Mouse (Mus musculus): Measurements from ENCODE around the gene Igf1r.

Igf1r gene

DNA sequence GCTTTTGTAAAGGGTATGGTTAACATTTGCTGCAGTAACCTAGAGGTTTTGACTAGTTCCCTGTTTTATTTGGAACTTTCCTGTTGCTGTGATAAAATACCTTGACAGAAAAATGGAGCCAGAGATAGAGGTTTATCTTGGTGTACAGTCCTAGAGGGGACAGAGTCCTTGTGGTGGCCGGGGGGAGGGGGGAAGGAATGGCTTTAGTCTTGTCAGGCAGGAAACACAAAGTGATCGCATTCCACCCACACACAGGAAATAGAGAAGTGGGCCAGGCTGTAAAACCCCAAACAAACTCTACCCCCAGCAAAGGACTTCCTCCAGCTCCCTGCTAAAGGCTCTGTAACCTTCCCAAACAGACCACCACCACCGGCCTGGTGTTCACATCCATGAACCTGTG, 211.4 kb downstream of the Igf1r start:
- DNase-seq (ENCODE audit: low read depth, low spot score): no peak

DNA sequence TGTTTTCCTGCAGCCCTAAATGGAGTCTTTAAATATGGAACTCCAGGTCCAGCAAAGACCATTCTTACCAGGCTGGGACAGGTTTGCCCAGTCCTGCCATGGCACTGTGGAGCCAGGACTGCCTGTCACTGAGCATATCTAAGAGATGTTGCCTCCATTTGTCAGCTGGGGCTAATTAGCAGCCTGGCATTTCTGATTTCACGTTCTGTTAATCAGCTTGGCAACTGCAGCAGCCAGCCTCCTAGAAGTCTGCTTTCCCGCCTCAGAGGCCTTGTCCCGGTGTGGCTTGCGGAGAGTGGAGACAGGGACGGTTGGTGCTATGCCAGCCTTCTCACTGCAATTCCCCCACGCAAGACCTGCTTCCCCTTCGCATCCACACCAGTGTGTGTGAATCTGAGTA, 220.1 kb downstream of the Igf1r start:
- DNase-seq (ENCODE audit: low read depth, low spot score): no peak

DNA sequence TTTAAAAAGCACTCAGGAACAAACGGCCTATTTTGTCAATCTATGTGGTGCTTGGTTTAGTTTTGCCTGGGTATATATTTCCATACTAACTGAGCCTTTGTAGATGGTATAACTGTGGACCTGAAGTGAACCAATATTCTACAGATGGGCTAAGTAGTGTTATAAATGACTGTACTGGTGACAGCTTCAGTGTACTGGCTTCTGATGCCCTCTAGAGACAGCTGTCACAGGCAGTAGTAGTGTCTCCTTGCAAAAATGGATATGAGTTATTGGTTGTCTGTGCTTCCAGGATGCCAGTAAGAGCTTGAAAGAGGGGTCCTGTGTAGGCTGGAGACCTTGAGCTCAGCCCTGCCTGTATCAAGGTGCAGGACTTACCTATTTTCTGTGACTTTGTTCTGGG, 227.0 kb downstream of the Igf1r start:
- DNase-seq (ENCODE audit: low read depth, low spot score): no peak

DNA sequence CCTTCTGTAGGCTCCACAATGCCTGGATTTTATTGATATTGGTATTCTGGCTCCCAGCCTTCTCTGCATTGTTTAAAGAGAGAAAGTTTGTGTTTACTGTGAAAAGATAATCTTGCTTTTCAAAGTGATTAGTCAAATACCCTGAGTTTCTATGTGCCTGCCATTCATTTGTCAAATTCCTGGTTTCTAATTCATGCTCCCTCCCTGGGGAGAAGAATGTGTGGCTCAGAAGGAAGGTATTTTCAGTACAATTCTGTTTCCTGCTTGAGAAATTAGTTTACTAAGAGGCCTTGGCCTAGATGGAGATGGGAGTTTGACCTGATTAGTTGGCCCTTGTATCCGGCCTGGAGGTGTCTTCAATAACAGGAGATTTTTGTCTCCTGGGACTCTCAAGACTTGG, 228.5 kb downstream of the Igf1r start:
- DNase-seq (ENCODE audit: low read depth, low spot score): no peak

DNA sequence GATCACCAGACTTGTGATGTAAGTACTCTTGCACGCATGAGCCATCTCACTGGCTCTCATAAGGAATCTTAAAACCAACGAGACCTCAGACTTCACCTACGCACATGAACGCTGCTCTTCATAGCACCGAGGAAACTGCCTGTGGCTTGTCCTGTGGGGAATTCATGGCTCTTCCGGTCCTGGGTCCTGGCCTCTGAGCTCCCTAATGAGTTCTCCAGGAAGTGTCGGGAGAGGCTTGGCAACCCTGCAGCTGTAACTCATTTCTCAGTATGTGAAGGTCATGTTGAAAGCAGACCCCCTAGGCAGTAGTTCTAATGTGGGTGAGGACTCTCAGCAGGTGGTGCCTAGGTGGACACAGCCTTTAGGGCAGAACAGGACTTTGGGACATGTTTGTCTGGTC, 229.4 kb downstream of the Igf1r start:
- peak; percentile 22 for DNase-seq (ENCODE audit: low read depth, low spot score)

DNA sequence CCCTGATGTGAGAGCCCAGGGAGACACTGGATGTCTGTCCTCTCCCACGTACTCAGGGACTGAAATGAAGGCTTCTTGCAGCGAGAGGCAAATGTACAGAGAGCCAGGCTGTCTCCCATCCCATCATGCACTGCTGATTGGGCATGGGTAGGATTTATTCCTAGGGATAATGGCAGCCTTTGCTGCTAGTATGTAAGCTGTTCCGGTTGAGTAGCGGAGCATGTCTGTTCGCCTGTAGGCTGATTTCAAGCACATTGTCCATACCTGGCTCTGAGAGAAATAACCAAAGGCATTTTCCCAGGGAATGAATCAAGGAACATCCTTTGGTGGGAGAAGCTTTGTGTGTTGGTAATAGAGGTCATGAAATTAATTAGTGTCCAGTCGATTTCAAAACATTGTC, 230.1 kb downstream of the Igf1r start:
- no peak for DNase-seq (ENCODE audit: low read depth, low spot score)

DNA sequence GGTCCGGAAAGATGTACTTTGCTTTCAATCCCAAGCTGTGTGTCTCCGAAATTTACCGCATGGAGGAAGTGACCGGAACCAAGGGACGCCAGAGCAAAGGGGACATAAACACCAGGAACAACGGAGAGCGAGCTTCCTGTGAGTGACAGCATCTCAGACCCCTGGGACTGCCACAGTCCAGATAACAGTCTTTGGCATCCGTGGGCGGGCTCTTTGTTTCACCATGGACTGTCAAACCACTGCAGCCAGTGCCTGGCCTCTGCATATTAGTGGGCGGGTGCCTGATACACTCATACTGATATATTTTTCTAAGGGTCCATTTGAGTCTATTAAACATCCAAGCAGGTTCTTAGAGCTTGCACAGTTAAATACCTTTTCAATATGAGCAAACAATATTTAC, 230.8 kb downstream of the Igf1r start:
- DNase-seq (ENCODE audit: low read depth, low spot score): no peak

DNA sequence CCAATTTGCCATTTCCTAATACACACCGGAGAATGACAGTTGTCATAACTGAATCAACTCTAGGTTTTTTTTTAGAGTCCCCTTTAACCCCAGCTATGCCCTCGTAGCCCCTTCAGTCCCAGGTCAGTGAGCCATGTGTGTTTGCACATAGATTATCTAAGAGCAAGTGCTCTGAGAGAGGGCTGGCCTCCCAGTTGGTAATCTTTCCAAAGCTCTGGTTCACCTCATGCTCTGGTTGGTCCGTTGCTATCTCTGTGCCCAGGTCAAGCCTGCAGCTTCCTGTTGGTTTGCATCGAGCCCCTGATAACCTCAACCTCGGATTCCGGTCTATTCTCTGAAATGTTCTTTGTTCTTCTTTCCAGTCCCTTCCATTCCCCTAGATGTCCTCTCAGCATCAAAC, 236.6 kb downstream of the Igf1r start:
- DNase-seq (ENCODE audit: low read depth, low spot score): no peak

DNA sequence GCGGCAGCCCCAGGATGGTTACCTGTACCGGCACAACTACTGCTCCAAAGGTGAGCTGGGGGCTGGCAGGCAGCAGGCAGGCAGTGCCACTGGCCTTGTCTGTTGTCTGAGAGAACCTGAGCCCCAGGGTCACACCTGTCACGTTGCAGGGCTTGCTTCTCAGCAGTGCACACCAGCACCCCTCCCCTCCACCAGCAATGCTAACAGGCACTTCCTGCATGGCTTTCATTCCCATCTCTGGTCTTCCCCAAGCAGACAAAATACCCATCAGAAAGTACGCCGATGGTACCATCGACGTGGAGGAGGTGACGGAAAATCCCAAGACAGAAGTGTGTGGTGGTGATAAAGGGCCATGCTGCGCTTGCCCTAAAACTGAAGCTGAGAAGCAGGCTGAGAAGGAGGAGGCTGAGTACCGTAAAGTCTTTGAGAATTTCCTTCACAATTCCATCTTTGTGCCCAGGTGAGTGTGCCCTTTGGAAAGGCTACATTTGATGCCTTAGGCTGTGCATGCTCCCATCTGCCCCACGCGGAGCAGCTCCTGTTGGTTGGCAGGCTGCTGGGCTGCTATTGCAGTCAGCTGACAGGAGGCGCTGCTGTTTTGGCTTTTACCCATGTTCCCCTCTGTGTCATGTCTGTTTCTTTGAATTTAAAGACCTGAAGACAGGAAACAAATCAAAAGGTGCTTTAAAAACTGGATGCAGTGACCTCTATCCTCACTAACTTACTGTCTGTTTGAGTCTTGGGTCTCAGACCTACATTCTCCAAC, 237.2 kb downstream of the Igf1r start:
- DNase-seq (ENCODE audit: low read depth, low spot score): no peak

DNA sequence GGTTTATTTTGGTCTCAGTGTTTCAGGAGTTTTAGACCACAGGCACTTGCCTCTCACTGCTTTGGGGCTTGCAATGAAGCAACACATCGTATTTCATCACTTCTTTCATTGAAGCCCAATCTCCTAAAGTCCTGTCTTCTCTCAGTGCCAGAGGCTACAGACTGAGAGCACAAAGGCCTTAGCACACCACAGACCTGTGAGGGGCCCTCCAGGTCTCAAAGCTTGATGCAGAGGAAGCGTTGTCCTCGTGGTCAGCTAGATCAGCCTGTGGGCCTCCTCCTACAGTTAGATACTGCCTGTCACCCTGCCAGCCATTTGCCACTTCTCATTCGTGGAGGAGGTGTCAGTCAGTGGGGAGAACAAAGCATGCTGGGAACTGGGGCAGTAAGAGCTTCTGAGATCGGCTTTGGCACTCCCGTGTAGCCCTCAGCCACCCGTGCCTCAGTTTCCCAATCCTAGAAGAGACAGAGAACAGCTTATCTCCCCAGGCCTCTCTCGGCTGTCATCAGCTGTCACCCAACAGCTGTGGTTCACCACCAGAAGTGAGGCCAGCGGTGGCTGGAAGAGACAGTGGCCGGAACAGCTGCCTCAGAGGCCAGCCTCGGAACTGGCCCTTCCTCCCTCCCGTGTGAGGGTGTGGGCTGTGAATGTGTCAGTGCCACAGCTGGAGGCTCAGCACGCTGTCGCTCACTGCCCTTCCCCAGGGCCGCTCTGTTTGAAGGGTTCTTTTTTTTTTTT, 241.5 kb downstream of the Igf1r start:
- no peak for DNase-seq (ENCODE audit: low read depth, low spot score)

DNA sequence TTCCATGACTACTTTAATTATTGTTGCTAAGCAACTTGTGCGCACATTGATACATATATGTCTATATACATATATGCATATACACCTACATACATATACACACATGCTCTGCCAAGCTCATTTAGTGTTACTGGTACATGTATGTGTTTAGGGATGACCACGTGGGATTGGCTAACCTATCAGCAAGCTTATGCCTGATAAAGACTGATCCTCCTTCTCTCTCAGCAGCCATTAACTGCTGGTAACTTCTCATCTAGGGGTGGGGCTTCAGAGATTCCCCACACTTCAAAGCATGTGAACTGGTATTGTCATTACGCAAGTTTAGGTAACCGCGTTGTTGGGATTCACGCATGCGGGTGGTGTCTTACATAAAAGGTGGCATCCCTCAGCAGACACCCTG, 247.0 kb downstream of the Igf1r start:
- DNase-seq (ENCODE audit: low read depth, low spot score): no peak

DNA sequence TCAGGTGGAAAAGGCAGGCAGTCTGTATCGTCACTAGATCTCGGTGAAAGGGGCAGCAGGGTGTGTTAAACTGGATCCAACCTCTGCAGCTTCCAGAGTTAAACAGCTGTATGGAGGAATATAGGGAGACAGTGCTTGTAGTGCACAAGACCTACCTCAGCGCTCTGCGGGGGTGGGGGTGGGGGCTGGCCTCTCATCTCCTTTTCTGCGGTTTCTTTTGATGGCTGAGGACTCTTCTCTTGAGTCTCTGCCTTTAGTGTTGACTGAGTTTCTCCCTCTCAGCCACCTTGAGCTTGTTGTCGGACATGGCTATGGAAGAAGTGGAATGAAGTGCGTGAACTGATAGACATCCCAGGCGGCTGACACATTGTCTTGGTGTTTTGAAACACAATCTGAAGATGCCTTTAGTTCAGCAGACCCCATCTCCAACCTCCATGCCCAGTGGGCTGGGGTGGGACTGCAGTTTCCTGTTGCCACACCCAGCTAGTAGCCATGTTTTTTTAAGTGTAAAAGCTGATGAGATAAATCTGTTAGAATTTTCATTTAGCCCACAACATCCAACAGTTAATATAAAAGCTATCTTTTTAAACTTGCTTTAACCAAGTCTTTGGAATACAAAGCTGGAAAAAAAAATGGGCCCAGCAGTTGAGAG, 253.3 kb downstream of the Igf1r start:
- DNase-seq (ENCODE audit: low read depth, low spot score): no peak

DNA sequence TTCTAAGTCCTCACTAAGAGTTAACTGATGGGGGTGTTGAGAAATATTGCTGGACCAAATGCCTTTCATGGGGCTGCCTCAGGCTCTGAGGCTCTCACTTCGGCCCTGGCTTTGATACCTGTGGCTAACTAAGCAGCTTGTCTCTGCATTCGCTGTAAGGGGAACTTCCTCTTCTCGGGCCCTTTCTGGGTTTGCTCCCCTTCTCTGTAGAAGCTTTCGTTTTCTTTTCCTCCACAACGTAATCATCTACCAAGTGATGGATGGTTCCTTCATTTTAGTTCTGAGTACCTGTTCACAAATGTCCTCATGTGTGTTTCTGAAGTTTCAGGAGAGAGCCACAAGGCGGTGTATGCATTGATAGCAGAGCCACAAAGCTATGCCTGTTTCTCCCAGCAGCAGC, 256.4 kb downstream of the Igf1r start:
- DNase-seq (ENCODE audit: low read depth, low spot score): no peak

DNA sequence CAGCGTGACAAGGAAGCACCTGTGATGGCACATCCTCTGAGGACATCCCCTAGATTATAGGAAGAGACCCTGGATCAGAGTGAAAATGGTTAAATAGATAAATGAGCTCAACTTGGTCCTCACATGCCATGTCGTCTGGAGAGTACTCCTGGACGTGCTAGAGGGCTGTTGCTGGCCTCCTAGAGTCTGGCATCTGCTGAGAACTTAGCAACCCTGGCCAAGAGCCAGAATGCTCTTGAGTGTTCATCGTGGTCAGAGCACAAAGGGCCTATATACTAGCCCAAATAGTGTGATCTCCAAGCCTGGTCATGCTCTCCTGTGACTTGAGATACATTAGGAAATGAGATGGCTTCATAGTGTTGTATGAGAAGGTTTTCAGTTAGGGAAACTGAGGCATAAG, 257.8 kb downstream of the Igf1r start:
- DNase-seq (ENCODE audit: low read depth, low spot score): no peak

DNA sequence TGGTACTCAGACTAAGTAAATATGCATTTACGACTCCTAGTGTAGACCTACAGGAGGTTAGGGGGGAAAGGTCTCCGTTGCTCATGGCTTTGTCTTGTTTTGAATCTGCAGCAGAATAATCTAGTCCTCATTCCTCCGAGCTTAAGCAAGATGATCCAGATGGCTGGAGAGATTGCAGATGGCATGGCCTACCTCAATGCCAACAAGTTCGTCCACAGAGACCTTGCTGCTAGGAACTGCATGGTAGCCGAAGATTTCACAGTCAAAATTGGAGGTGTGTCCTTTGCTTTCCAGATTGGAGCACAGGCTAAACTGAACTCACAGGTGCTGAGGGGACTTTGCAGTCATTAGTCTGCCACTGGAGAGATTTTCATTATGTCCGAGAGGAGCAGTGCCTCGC, 259.3 kb downstream of the Igf1r start:
- DNase-seq (ENCODE audit: low read depth, low spot score): no peak

DNA sequence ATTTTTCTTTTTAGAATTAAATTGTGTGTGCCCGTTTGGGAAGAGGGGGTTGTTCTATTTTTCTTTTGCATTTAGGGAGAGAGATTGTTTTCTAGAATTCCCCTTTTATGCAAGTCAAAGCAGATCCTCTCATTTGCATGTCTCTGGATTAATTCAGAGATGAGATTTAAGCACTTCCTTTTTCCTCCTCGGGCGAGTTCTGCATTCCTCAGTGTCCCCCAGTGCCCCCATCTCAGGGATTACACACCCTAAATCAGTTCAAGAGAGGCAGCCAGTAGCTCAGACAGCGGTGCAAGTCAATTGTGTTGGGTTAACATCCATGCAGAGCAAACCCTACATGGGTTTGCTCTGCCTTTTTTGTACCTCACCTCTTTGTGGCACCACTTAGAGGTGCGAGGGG, 261.2 kb downstream of the Igf1r start:
- no peak for DNase-seq (ENCODE audit: low read depth, low spot score)

DNA sequence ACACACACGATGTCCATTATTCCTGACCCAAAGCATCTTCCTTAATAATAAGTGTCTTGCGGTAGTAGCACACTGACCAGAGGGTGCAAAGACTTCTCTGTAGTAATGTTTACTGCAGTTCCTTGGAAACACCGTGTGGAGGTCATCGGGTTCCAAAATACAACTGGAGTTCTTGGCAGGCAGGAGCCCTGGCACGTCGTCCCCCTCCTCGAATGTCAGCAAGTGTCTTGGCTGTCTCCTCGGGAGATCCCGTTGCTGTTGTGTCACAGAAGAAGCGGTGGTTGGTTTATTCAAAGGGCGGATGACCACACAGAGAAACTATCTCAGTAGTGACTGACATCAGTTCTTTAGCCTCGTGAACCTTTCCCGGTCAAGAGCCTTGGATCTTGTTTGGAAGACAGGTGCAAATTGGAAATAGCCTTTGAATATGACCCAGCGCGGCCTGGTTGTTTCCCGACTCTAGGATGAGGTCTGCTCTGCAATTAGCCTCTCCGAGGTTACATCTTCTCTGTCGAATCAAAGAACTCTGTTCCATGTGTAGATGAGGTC, 263.0 kb downstream of the Igf1r start:
- no peak for DNase-seq (ENCODE audit: low read depth, low spot score)

DNA sequence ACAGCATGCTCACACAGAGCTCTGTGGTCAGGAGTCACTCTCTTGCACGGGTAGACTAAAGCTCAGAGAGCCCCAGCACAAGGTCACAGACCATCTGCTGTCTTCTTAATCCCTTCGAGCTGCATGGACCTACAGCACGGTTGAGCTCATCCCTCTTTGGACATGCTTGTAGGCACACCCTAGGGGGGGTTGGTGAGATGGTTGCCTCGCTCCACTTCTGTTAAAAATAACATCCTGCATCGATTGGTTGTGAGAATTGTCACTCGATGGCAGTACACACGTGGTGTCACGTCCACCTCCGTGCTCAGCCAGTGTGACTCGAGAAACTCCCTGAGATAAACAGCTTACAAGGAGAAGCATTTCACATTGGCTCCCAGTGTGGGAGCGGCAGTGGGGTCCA, 266.3 kb downstream of the Igf1r start:
- DNase-seq (ENCODE audit: low read depth, low spot score): no peak

DNA sequence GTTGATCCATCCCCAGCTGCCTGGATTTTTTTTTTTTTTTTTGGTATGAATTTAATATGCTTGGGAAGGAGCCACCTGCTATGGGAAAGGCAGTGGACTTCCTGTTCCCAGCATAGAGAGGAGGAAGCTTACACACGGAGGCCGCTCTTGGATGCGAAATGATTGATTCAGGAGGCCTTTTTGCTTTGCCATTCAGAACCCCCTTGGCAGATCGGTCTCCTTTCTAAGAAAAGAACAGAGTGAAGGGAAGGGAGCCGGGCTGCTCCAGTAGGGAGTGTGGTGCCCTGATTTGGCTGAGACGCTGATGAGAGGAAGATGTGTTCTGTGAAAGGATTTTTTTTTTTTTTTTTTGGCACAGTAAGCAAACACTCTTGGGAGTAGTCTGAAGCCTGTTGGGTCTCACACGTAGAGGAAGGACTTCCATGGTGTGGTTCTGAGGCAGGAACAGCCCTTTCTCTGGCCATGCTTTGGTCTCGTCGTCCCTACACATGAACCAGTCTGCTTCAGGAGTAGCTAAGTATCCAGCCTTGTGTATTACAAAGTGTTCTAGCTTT, 269.1 kb downstream of the Igf1r start:
- no peak for DNase-seq (ENCODE audit: low read depth, low spot score)

DNA sequence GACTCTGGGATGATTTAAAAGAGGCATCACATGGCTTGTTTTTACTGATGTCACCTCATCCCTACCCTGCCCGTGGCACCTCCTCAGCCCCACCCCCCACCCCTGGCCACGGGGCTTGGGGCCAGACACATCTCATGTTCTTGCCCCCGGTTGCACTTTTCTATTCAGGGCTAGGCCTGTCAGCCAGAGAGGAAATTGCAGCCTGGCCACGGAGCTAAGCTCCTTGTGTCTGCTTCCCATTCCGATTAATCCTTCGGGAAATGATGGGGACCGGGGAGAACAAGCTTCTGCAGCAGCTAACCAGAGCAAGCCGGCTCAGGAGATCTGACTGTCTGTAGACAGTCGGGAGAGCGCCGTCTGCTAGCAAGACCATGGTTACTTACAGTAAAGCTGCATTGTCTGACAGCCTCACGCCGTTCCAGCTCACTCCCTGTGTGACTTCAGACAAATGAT, 270.8 kb downstream of the Igf1r start:
- DNase-seq (ENCODE audit: low read depth, low spot score): peak; percentile 30

DNA sequence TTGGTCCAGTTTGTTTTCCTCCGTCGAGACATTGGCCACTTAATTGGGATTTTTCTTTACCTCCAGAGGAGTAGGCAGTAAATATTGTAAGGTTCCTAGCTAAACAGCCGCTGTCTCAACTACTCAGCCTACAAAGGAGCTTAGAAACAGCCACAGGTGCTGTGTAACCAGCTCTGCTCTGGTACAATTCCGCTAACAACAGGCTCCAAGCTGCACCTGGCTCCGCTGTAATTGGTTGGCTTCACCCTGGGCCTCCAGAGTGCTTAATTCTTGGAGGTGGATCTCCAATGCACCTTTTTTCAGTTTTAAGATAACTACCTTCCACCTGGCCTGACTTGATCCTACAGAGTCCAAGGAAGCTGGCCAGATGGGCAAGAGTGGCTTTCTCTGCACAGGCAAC, 271.4 kb downstream of the Igf1r start:
- DNase-seq (ENCODE audit: low read depth, low spot score): no peak

DNA sequence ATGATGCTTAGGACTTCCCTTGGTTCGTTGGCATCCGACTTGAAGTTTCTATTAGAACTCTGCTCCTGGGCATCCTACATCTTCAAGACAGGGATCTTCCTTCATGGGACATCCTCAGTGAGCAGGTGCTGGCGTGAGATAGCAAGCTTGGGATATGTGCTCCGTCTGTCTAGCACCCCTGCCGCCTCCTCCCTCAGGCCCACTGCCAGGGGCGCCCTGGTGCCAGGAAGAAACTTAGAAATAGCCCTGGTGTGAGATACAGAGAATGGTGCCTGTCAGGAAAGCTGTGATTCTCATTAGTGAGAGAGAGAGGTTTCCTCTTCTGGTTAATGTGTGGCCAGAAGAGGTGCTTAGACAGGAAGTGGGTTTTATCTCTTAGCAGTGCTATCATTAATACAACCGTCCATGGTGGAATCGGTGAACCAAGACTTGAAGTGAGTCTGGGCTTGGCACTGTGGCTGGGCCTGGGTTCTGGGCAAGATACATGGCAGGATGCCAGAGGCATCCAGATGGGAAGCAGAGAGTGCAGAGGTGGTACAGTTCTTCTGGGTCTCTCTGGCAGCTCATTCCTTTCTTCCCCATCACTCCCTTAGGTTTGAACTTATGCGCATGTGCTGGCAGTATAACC, 272.9 kb downstream of the Igf1r start:
- DNase-seq (ENCODE audit: low read depth, low spot score): no peak
